Mouse (Mus musculus): ENCODE data around the gene Snx33. TPM values are rescaled to one million over a fixed set of nuclear protein-coding genes. Genes with fewer than 3 reads are reported as not detected.

Snx33 gene
- polyA plus RNA-seq, 1 experiment from 2014 or later = 1.8 TPM

GRCm38 (mm10) chr9:56873097-56873496 is 55.1 kb downstream of the Snx33 start:
- 67% methylated on average over 1 of the region's 1 CpGs for WGBS (ENCODE audit: insufficient replicate concordance)
- Histone ChIP-seq H3K27ac (ENCODE audit: low read depth) (no peak overlapping the region), H3K27me3 (ENCODE audit: insufficient read depth, low read length) (no peaks in the 10 kb centered on the region), H3K36me3 (replicated peaks; ENCODE audit: insufficient read depth, low read length) (no peaks in the 10 kb centered on the region), H3K4me2 (ENCODE audit: low read depth, low read length) (no peak overlapping the region), H3K4me3 (ENCODE audit: low read depth, low read length) (no peak overlapping the region), H3K9ac (replicated peaks) (no peak overlapping the region), H3K4me1 (ENCODE audit: insufficient read depth) (no peaks in the 10 kb centered on the region), H3K9me3 (ENCODE audit: low read length) (no peaks in the 10 kb centered on the region)
- no peak for ATAC-seq
- no peak for TF ChIP-seq CTCF (IDR thresholded peaks at IDR 0.05; ENCODE audit: low read depth)
- TF ChIP-seq EP300 (IDR thresholded peaks at IDR 0.05; ENCODE audit: low read depth) = no peak
- DNase-seq = no peak

- ATAC-seq = no peak
- Histone ChIP-seq H3K27ac (ENCODE audit: low read depth) (no peak overlapping the region), H3K4me3 (ENCODE audit: low read depth, low read length) (no peak overlapping the region), H3K4me1 (ENCODE audit: insufficient read depth) (no peaks in the 10 kb centered on the region), H3K36me3 (replicated peaks; ENCODE audit: insufficient read depth, low read length) (no peaks in the 10 kb centered on the region), H3K27me3 (ENCODE audit: insufficient read depth, low read length) (no peaks in the 10 kb centered on the region), H3K9ac (replicated peaks) (no peak overlapping the region), H3K9me3 (ENCODE audit: low read length) (no peaks in the 10 kb centered on the region), H3K4me2 (ENCODE audit: low read depth, low read length) (no peak overlapping the region)
- TF ChIP-seq EP300 (IDR thresholded peaks at IDR 0.05; ENCODE audit: low read depth) = no peak
- TF ChIP-seq CTCF (IDR thresholded peaks at IDR 0.05; ENCODE audit: low read depth) = no peak
- no peak for DNase-seq
- WGBS (ENCODE audit: insufficient replicate concordance) = 68% methylated on average over 5 of the region's 5 CpGs
Measured at GRCm38 (mm10) chr9:56872105-56872903, 55.9 kb downstream of the Snx33 start.

GRCm38 (mm10) chr9:56871191-56871590 is 57.0 kb downstream of the Snx33 start:
- ATAC-seq (no peak), DNase-seq (no peak)
- Histone ChIP-seq H3K4me1 (ENCODE audit: insufficient read depth) (no peaks in the 10 kb centered on the region), H3K36me3 (replicated peaks; ENCODE audit: insufficient read depth, low read length) (no peaks in the 10 kb centered on the region), H3K9ac (replicated peaks) (no peak overlapping the region), H3K4me2 (ENCODE audit: low read depth, low read length) (no peak overlapping the region), H3K27me3 (ENCODE audit: insufficient read depth, low read length) (no peaks in the 10 kb centered on the region), H3K27ac (ENCODE audit: low read depth) (no peak overlapping the region), H3K4me3 (ENCODE audit: low read depth, low read length) (no peak overlapping the region), H3K9me3 (ENCODE audit: low read length) (no peaks in the 10 kb centered on the region)
- TF ChIP-seq EP300 (IDR thresholded peaks at IDR 0.05; ENCODE audit: low read depth) = no peak
- TF ChIP-seq CTCF (IDR thresholded peaks at IDR 0.05; ENCODE audit: low read depth) = no peak
- 33% methylated on average over 5 of the region's 5 CpGs for WGBS (ENCODE audit: insufficient replicate concordance)

GRCm38 (mm10) chr9:56870778-56871177 is 57.4 kb downstream of the Snx33 start:
- Histone ChIP-seq H3K27ac (ENCODE audit: low read depth) (no peak overlapping the region), H3K4me3 (ENCODE audit: low read depth, low read length) (no peak overlapping the region), H3K36me3 (replicated peaks; ENCODE audit: insufficient read depth, low read length) (no peaks in the 10 kb centered on the region), H3K4me1 (ENCODE audit: insufficient read depth) (no peaks in the 10 kb centered on the region), H3K27me3 (ENCODE audit: insufficient read depth, low read length) (peaks cover 3% of the 10 kb centered on the region; the same call in 1 of the 2 replicates), H3K9me3 (ENCODE audit: low read length) (no peaks in the 10 kb centered on the region), H3K9ac (replicated peaks) (no peak overlapping the region), H3K4me2 (ENCODE audit: low read depth, low read length) (no peak overlapping the region)
- no peak for ATAC-seq
- TF ChIP-seq EP300 (IDR thresholded peaks at IDR 0.05; ENCODE audit: low read depth) = no peak
- DNase-seq = no peak
- WGBS (ENCODE audit: insufficient replicate concordance) = 50% methylated on average over 10 of the region's 10 CpGs

GRCm38 (mm10) chr9:56869552-56869951 is 58.6 kb downstream of the Snx33 start:
- no peak overlapping the region for H3K4me3 ChIP-seq (ENCODE audit: low read depth, low read length)
- H3K27me3 ChIP-seq (ENCODE audit: insufficient read depth, low read length) = peaks cover 11% of the 10 kb centered on the region; the same call in 1 of the 2 replicates
- H3K9ac ChIP-seq (replicated peaks) = no peak overlapping the region
- no peak for ATAC-seq
- H3K27ac ChIP-seq (ENCODE audit: low read depth) = no peak overlapping the region
- no peaks in the 10 kb centered on the region for H3K36me3 ChIP-seq (replicated peaks; ENCODE audit: insufficient read depth, low read length)
- no peak for TF ChIP-seq CTCF (IDR thresholded peaks at IDR 0.05; ENCODE audit: low read depth)
- TF ChIP-seq EP300 (IDR thresholded peaks at IDR 0.05; ENCODE audit: low read depth) = no peak
- no peaks in the 10 kb centered on the region for H3K9me3 ChIP-seq (ENCODE audit: low read length)
- H3K4me2 ChIP-seq (ENCODE audit: low read depth, low read length) = no peak overlapping the region
- H3K4me1 ChIP-seq (ENCODE audit: insufficient read depth) = no peaks in the 10 kb centered on the region
- no peak for DNase-seq
- 76% methylated on average over 13 of the region's 13 CpGs for WGBS (ENCODE audit: insufficient replicate concordance)

GRCm38 (mm10) chr9:56868292-56868691 is 59.9 kb downstream of the Snx33 start:
- Histone ChIP-seq H3K27ac (ENCODE audit: low read depth) (no peak overlapping the region), H3K36me3 (replicated peaks; ENCODE audit: insufficient read depth, low read length) (no peaks in the 10 kb centered on the region), H3K4me2 (ENCODE audit: low read depth, low read length) (no peak overlapping the region), H3K9ac (replicated peaks) (no peak overlapping the region), H3K4me1 (ENCODE audit: insufficient read depth) (no peaks in the 10 kb centered on the region), H3K4me3 (ENCODE audit: low read depth, low read length) (no peak overlapping the region), H3K9me3 (ENCODE audit: low read length) (no peaks in the 10 kb centered on the region), H3K27me3 (ENCODE audit: insufficient read depth, low read length) (peaks cover 11% of the 10 kb centered on the region; the same call in 1 of the 2 replicates)
- WGBS (ENCODE audit: insufficient replicate concordance) = 50% methylated on average over 6 of the region's 6 CpGs
- TF ChIP-seq CTCF (IDR thresholded peaks at IDR 0.05; ENCODE audit: low read depth) = no peak
- no peak for TF ChIP-seq EP300 (IDR thresholded peaks at IDR 0.05; ENCODE audit: low read depth)
- ATAC-seq (no peak), DNase-seq (no peak)

Other genes with a start within 250 kb of the Snx33 start
- gene Lingo1, start 131.9 kb downstream of the Snx33 start, polyA plus RNA-seq (2015; fragmentation: Nextera tagmentation; extraction: Ambion mirVana) = 0.17 and 0.29 TPM in 2 replicates
- not detected in 2 replicates for gene Odf3l1, start 63.7 kb downstream of the Snx33 start, polyA plus RNA-seq (2015; fragmentation: Nextera tagmentation; extraction: Ambion mirVana)
- gene Cspg4, start 63.3 kb downstream of the Snx33 start, polyA plus RNA-seq (2015; fragmentation: Nextera tagmentation; extraction: Ambion mirVana) = 0.13 and 0.20 TPM in 2 replicates
- 57.6 and 57.8 TPM in 2 replicates for gene Imp3, start 9.1 kb upstream of the Snx33 start, polyA plus RNA-seq (2015; fragmentation: Nextera tagmentation; extraction: Ambion mirVana)
- gene Snupn, start 22.5 kb upstream of the Snx33 start, polyA plus RNA-seq (2015; fragmentation: Nextera tagmentation; extraction: Ambion mirVana) = 7.7 and 8.2 TPM in 2 replicates
- 4.9 and 5.0 TPM in 2 replicates for gene Ptpn9, start 66.6 kb upstream of the Snx33 start, polyA plus RNA-seq (2015; fragmentation: Nextera tagmentation; extraction: Ambion mirVana)
- 6.1 and 6.6 TPM in 2 replicates for gene Sin3a, start 143.7 kb upstream of the Snx33 start, polyA plus RNA-seq (2015; fragmentation: Nextera tagmentation; extraction: Ambion mirVana)
- 18.2 and 18.5 TPM in 2 replicates for gene Man2c1, start 202.3 kb upstream of the Snx33 start, polyA plus RNA-seq (2015; fragmentation: Nextera tagmentation; extraction: Ambion mirVana)
- gene Neil1, start 219.9 kb upstream of the Snx33 start, polyA plus RNA-seq (2015; fragmentation: Nextera tagmentation; extraction: Ambion mirVana) = 2.5 and 2.9 TPM in 2 replicates
- gene Commd4, start 230.0 kb upstream of the Snx33 start, polyA plus RNA-seq (2015; fragmentation: Nextera tagmentation; extraction: Ambion mirVana) = 45.4 and 48.2 TPM in 2 replicates